Mouse (Mus musculus) forebrain, embryonic 11.5 days (tissue): ENCODE data around the gene Slc4a5. TPM values are rescaled to one million over a fixed set of nuclear protein-coding genes. Genes with fewer than 3 reads are reported as not detected.

ENCODE experiments used
- ATAC-seq: fragments of 200-750 bp; cut with Nextera tagmentation; replicated peaks from 2 replicates; pipeline ENCODE4 v1.8.0; 2017; ENCODE audit warnings: moderate TSS enrichment; ENCODE audit not compliant: low FRiP score
- DNase-seq: peaks from one replicate; pipeline ENCODE4 v3.0.0-alpha.2; 2017; ENCODE audit warnings: low spot score
- H3K27ac ChIP-seq: fragments of 300-500 bp; sonication (generic); 2 replicates; pipeline ENCODE4 v1.5.1; 2014; ENCODE audit warnings: low read depth, low read length
- H3K27me3 ChIP-seq: fragments of 300-500 bp; sonication (generic); 2 replicates; pipeline ENCODE4 v1.6.1; 2014; ENCODE audit warnings: mild to moderate bottlenecking, low read length, mixed read lengths; ENCODE audit not compliant: control insufficient read depth, insufficient read depth
- H3K36me3 ChIP-seq: fragments of 300-500 bp; sonication (generic); 2 replicates; pipeline ENCODE4 v1.6.1; 2014; ENCODE audit warnings: mild to moderate bottlenecking, low read length, moderate library complexity, mixed read lengths; ENCODE audit not compliant: control insufficient read depth, insufficient read depth
- H3K4me1 ChIP-seq: fragments of 300-500 bp; sonication (generic); replicated peaks from 2 replicates; pipeline ENCODE4 v1.6.1; 2014; ENCODE audit warnings: low read length, mixed read lengths; ENCODE audit not compliant: control insufficient read depth, insufficient read depth
- H3K4me2 ChIP-seq: fragments of 300-500 bp; sonication (generic); 2 replicates; pipeline ENCODE4 v1.6.1; 2014; ENCODE audit warnings: low read depth, mild to moderate bottlenecking, low read length, moderate library complexity, mixed read lengths; ENCODE audit not compliant: severe bottlenecking
- H3K4me3 ChIP-seq: fragments of 300-500 bp; sonication (generic); 2 replicates; pipeline ENCODE4 v1.5.1; 2014; ENCODE audit warnings: low read depth, low read length
- H3K9ac ChIP-seq: fragments of 300-500 bp; sonication (generic); 2 replicates; pipeline ENCODE4 v1.6.1; 2014; ENCODE audit warnings: low read length
- H3K9me3 ChIP-seq: fragments of 300-500 bp; sonication (generic); 2 replicates; pipeline ENCODE4 v1.6.1; 2016; ENCODE audit warnings: low read length, mixed read lengths; ENCODE audit not compliant: control insufficient read depth
- WGBS: fragments of 180-500 bp; shearing (Covaris S2); extraction: QIAGEN DNeasy Blood & Tissue Kit; methylation state at CpG from one replicate; pipeline ENCODE4 v1.1.7; 2014; 5-methylcytosine and 5-hydroxymethylcytosine counted together
- polyA plus RNA-seq: library from polyadenylated mRNA; unstranded; fragments of >200 nt; fragmentation: Nextera tagmentation; extraction: Ambion mirVana; gene quantifications from 2 replicates; pipeline ENCODE4 v1.2.1, GENCODE M21; 2014

Gene Slc4a5
- polyA plus RNA-seq, 1 experiment from 2014 or later, result 0.35 TPM

GRCm38 (mm10) chr6:83185895-83186861 is 33.5 kb upstream of the Slc4a5 start:
- 4% methylated on average over 25 of the region's 25 CpGs for WGBS
- peak; percentile 94 for ATAC-seq

DNA sequence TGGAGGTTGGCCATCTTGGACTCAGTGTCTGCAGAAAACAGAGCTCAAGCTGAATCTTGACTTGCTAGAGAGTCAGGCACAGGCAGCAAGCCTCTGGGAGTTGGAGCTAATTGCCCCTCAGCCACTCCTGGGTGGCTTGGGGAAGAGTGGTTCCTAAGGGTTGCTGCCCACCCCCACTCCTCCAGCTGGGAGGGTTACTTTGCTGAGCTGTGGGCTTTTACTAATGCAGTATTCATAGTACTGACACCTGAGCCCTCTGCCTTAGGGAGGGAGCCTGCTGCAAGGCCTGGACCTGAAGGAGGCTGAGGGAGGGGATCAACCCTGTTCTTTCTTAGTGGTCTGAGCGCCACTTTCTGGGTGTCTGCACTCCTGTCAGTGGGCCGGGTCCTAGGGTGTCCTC is 32.7 kb upstream of the Slc4a5 start:
- no peak for DNase-seq

More at GRCm38 (mm10) chr6:83185895-83186861, 33.5 kb upstream of the Slc4a5 start:
- Histone ChIP-seq H3K9me3 (no peaks in the 10 kb centered on the region), H3K4me1 (peaks cover 15% of the 10 kb centered on the region; the same call in 1 of the 2 replicates), H3K36me3 (peaks cover 7% of the 10 kb centered on the region), H3K27ac (peak overlapping the region; percentile 57), H3K9ac (peak overlapping the region; percentile 67), H3K4me2 (peak overlapping the region; percentile 70), H3K4me3 (peak overlapping the region; percentile 36), H3K27me3 (no peaks in the 10 kb centered on the region)
- peak; percentile 88 for DNase-seq

DNA sequence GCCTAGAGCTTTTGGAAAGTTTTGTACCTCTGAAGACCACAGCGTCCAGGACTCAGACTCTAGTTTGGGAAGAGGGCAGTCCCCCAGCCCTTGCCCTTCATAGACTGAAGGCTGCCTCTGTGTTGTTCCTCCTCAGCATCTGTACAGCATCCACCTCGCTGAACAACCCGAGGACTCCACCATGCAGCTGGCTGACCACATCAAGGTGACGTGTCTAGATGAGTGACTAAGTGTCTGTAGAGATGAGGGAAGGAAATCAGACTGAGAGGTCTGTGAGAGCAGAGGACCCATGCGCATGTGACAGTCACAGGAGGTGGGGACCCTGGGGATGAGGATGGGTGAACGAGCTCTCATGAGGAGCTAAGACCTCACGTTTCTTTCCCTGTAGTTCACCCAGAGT is 26.1 kb upstream of the Slc4a5 start:
- Histone ChIP-seq H3K9ac (no peak overlapping the region), H3K4me1 (no peaks in the 10 kb centered on the region), H3K36me3 (peaks cover 19% of the 10 kb centered on the region), H3K27me3 (no peaks in the 10 kb centered on the region), H3K4me2 (no peak overlapping the region), H3K9me3 (no peaks in the 10 kb centered on the region), H3K27ac (no peak overlapping the region), H3K4me3 (no peak overlapping the region)
- DNase-seq (no peak), ATAC-seq (no peak)
- 90% methylated on average over 7 of the region's 7 CpGs for WGBS

More for the DNA sequence above, 32.7 kb upstream of the Slc4a5 start:
- no peaks in the 10 kb centered on the region for H3K27me3 ChIP-seq
- ATAC-seq, result no peak
- peak overlapping the region; percentile 16; the same call in 1 of the 2 replicates for H3K9ac ChIP-seq
- H3K4me2 ChIP-seq, result peak overlapping the region; percentile 70; the same call in 1 of the 2 replicates
- H3K4me1 ChIP-seq, result peaks cover 15% of the 10 kb centered on the region; the same call in 1 of the 2 replicates
- no peaks in the 10 kb centered on the region for H3K9me3 ChIP-seq
- H3K4me3 ChIP-seq, result peak overlapping the region; percentile 36; the same call in 1 of the 2 replicates
- no peak overlapping the region for H3K27ac ChIP-seq
- peaks cover 9% of the 10 kb centered on the region for H3K36me3 ChIP-seq
- 67% methylated on average over 2 of the region's 2 CpGs for whole genome bisulfite sequencing

DNA sequence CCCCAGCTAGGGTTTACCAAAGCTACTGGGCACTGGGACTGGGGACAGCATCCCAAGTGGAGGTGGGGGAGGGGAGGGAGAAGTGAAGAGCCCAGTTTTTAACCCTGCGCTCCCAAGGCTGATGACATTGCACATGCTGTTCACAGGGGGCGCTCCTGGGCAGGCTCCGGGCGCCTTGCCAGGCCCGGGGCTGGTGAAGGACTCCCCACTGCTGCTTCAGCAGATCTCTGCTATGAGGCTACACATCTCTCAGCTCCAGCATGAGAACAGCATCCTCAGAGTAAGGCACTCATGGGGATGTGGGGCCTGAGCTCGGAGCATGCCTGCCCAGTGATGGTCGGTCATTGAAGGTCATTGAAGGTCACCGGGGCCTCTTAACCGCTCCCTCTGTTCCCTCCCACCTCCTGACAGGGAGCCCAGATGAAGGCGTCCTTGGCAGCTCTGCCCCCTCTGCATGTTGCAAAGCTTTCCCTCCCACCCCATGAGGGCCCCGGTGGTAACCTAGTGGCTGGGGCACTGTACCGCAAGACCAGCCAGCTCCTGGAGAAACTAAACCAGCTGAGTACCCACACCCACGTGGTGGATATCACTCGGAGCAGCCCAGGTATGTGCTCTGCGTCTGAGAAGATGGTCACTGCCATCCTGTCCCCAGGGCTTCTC is 22.2 kb upstream of the Slc4a5 start:
- no peak overlapping the region for H3K4me3 ChIP-seq
- peak; percentile 67 for DNase-seq
- H3K4me1 ChIP-seq, result no peaks in the 10 kb centered on the region
- no peaks in the 10 kb centered on the region for H3K9me3 ChIP-seq
- no peak overlapping the region for H3K9ac ChIP-seq
- peaks cover 6% of the 10 kb centered on the region for H3K36me3 ChIP-seq
- 47% methylated on average over 15 of the region's 15 CpGs for WGBS
- H3K27me3 ChIP-seq, result no peaks in the 10 kb centered on the region
- no peak overlapping the region for H3K27ac ChIP-seq
- no peak overlapping the region for H3K4me2 ChIP-seq
- no peak for ATAC-seq

GRCm38 (mm10) chr6:83203320-83203719 is 16.3 kb upstream of the Slc4a5 start:
- no peaks in the 10 kb centered on the region for H3K4me1 ChIP-seq
- ATAC-seq, result no peak
- H3K4me2 ChIP-seq, result no peak overlapping the region
- DNase-seq, result no peak
- H3K4me3 ChIP-seq, result no peak overlapping the region
- H3K9ac ChIP-seq, result no peak overlapping the region
- 87% methylated on average over 4 of the region's 4 CpGs for WGBS
- H3K27ac ChIP-seq, result no peak overlapping the region
- H3K9me3 ChIP-seq, result no peaks in the 10 kb centered on the region
- no peaks in the 10 kb centered on the region; the same call in 1 of the 2 replicates for H3K36me3 ChIP-seq
- H3K27me3 ChIP-seq, result no peaks in the 10 kb centered on the region

DNA sequence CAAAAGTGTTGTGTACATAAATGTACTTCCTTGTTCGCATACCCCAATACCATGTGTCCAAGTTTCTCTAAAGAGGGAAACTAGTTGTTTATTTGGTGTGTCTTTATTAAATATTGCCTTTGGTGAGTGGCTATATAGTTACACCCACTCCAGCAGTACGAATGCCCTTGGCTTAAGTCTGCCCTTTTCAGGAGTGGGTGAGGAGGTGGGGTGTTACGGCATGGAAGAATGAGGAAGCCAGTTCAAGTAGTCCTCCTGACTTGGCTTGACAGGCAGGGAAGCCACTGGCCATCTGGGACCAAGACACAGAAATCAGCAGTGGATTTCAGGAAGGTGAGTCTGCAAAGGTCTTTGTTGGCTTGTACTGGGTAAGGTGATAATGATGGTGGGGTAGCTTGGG is 13.8 kb upstream of the Slc4a5 start:
- Histone ChIP-seq H3K27ac (no peak overlapping the region), H3K9me3 (no peaks in the 10 kb centered on the region), H3K9ac (no peak overlapping the region), H3K4me3 (no peak overlapping the region), H3K36me3 (no peaks in the 10 kb centered on the region), H3K4me2 (no peak overlapping the region), H3K27me3 (no peaks in the 10 kb centered on the region), H3K4me1 (no peaks in the 10 kb centered on the region)
- ATAC-seq (no peak), DNase-seq (no peak)
- 97% methylated on average over 3 of the region's 3 CpGs for WGBS

- no peak for DNase-seq
Observed at GRCm38 (mm10) chr6:83206321-83206720, 13.3 kb upstream of the Slc4a5 start.

DNA sequence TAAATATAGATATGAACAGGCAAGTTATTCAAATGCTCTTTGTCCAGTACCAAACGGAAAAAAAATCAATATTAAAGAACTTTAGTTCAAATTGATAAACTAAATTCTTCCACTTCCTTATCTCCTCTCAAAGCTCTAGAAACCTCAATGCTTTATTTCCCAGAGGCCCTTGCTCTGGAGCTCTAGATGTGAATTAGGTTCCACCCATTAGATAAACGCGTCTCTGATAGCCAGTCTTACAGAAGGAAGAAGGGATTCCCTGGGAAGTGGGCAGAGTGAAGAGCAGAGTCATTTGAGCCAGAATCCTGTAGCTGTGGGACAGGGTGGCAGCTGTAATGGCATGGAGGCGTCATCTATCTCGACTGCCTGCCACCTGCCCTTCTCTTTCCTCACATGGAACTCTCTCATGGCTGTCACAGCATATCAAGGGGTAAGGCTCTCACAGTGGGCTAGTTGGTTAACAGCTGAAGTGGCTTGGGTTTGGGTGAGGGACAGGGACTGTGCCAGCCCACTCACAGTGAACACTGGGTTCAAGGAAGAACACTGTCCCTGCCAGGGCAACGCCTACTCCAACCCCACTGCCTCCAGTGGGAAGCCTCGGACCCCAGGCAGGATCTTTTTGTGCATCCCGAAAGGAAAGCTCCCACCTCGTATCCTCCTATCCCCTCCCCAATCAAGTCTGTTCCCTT is 12.1 kb upstream of the Slc4a5 start:
- no peak overlapping the region for H3K4me3 ChIP-seq
- H3K27ac ChIP-seq, result no peak overlapping the region
- no peaks in the 10 kb centered on the region for H3K4me1 ChIP-seq
- 75% methylated on average over 9 of the region's 9 CpGs for WGBS
- ATAC-seq (no peak), DNase-seq (no peak)
- H3K4me2 ChIP-seq, result no peak overlapping the region
- no peak overlapping the region for H3K9ac ChIP-seq
- H3K36me3 ChIP-seq, result no peaks in the 10 kb centered on the region
- H3K27me3 ChIP-seq, result no peaks in the 10 kb centered on the region
- no peaks in the 10 kb centered on the region for H3K9me3 ChIP-seq

More at GRCm38 (mm10) chr6:83206321-83206720, 13.3 kb upstream of the Slc4a5 start:
- no peak overlapping the region for H3K4me3 ChIP-seq
- no peak for ATAC-seq
- H3K27me3 ChIP-seq, result no peaks in the 10 kb centered on the region
- no peaks in the 10 kb centered on the region for H3K4me1 ChIP-seq
- H3K36me3 ChIP-seq, result no peaks in the 10 kb centered on the region
- no peak overlapping the region for H3K4me2 ChIP-seq
- no peaks in the 10 kb centered on the region for H3K9me3 ChIP-seq
- 77% methylated on average over 11 of the region's 11 CpGs for WGBS
- H3K9ac ChIP-seq, result no peak overlapping the region
- H3K27ac ChIP-seq, result no peak overlapping the region
